Mouse (Mus musculus) liver, postnatal 0 days (tissue): ENCODE results near the gene Ggnbp2. TPM values are rescaled to one million over a fixed set of nuclear protein-coding genes. Genes with fewer than 3 reads are reported as not detected.

ENCODE experiments used
- ATAC-seq: fragments of 200-750 bp; cut with Nextera tagmentation; 2 replicates; pipeline ENCODE4 v1.8.0; 2017; ENCODE audit warnings: mild to moderate bottlenecking, moderate library complexity
- DNase-seq: peaks from one replicate; pipeline ENCODE4 v3.0.0-alpha.2; 2016
- H3K27ac ChIP-seq: fragments of 300-500 bp; sonication (generic); 2 replicates; pipeline ENCODE4 v1.5.1; 2014; ENCODE audit warnings: antibody characterized with exemption, moderate library complexity, mild to moderate bottlenecking, low read depth
- H3K27me3 ChIP-seq: fragments of 300-500 bp; sonication (generic); 2 replicates; pipeline ENCODE4 v1.6.1; 2014; ENCODE audit warnings: low read length, control low read depth, mixed read lengths; ENCODE audit not compliant: insufficient read depth
- H3K36me3 ChIP-seq: fragments of 300-500 bp; sonication (generic); replicated peaks from 2 replicates; pipeline ENCODE4 v1.6.1; 2014; ENCODE audit warnings: mild to moderate bottlenecking, control low read depth, low read length, moderate library complexity, mixed read lengths; ENCODE audit not compliant: insufficient read depth
- H3K4me1 ChIP-seq: fragments of 300-500 bp; sonication (generic); 2 replicates; pipeline ENCODE4 v1.6.1; 2014; ENCODE audit warnings: antibody characterized with exemption, mild to moderate bottlenecking, control low read depth; ENCODE audit not compliant: insufficient read depth
- H3K4me2 ChIP-seq: fragments of 300-500 bp; sonication (generic); 2 replicates; pipeline ENCODE4 v1.6.1; 2014; ENCODE audit warnings: low read depth, mild to moderate bottlenecking, low read length, moderate library complexity, mixed read lengths
- H3K4me3 ChIP-seq: fragments of 300-500 bp; sonication (generic); 2 replicates; pipeline ENCODE4 v1.5.1; 2014; ENCODE audit warnings: low read depth, low read length
- H3K9ac ChIP-seq: fragments of 300-500 bp; sonication (generic); replicated peaks from 2 replicates; pipeline ENCODE4 v1.6.1; 2014; ENCODE audit warnings: mild to moderate bottlenecking, moderate library complexity
- H3K9me3 ChIP-seq: fragments of 300-500 bp; sonication (generic); 2 replicates; pipeline ENCODE4 v1.6.1; 2016; ENCODE audit warnings: mild to moderate bottlenecking, control low read depth, low read length, mixed read lengths
- CTCF ChIP-seq: sonication (generic); IDR thresholded peaks from 2 replicates; pipeline ENCODE4 v1.5.1; 2016; ENCODE audit warnings: antibody characterized with exemption, low read depth
- EP300 ChIP-seq: IDR thresholded peaks from 2 replicates; pipeline ENCODE4 v1.6.1; 2016; ENCODE audit warnings: antibody characterized with exemption, low read depth, mild to moderate bottlenecking
- WGBS: fragments of 180-500 bp; shearing (Covaris S2); extraction: QIAGEN DNeasy Blood & Tissue Kit; methylation state at CpG from one replicate; pipeline ENCODE4 v1.1.7; 2014; ENCODE audit not compliant: insufficient replicate concordance; 5-methylcytosine and 5-hydroxymethylcytosine counted together
- polyA plus RNA-seq: library from polyadenylated mRNA; unstranded; fragments of >200 nt; fragmentation: Nextera tagmentation; extraction: Ambion mirVana; gene quantifications from 2 replicates; pipeline ENCODE4 v1.2.1, GENCODE M21; 2015

The Ggnbp2 gene
- polyA plus RNA-seq: 44.7 and 56.3 TPM in 2 replicates

DNA sequence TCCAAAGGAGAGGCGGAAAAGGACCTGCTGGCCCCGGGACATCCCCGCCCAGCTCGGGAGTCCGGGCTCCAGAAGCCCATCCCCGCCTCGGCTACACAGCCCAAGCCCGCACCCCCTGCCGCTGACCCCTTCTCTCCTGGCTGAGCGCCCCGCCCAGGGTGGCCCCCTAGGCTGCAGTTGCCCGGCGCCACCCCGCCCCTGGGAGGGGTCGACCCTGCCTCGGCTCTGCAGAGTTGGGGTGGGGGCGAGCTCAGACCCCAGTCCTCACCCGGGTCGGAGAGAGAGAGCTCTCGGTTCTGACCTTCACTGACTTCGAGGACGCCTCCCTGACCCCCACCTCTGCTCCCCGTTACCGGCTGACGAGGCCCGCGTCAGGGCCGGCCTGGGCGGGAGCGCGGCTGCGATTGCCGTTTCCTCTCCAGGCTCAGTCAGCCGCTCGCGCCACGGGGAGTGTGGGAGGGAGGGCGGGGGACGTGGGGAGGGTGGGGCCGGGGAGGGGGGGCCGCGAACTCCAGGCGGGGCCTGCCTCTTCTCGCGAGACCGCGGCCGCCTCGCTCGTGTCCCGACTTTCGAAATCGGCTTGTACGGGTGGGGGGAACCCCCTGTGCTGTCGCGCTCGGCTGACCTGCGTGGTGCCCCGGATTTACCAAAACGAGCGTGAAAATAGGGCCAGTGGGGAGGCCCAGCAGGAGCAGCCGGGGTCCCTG lies at the start of gene Ggnbp2:
Ggnbp2 (minus strand) TSS at position 481 of the 707 bp plus-strand sequence.
- Histone ChIP-seq H3K9ac (peak within 1 kb of the TSS; percentile 99), H3K4me3 (peak within 1 kb of the TSS; percentile 100), H3K4me1 (peaks cover 19% of the 10 kb centered on the region), H3K4me2 (peak within 1 kb of the TSS; percentile 80), H3K27ac (peak within 1 kb of the TSS; percentile 100), H3K9me3 (no peaks in the 10 kb centered on the region), H3K27me3 (no peaks in the 10 kb centered on the region), H3K36me3 (peaks cover 13% of the 10 kb centered on the region)
- ATAC-seq: peak; percentile 81
- WGBS: 0% methylated on average over 41 of the region's 62 CpGs
- DNase-seq: peak; percentile 96
- peak; percentile 72 for TF ChIP-seq EP300
- 0 out of 2 replicates have a peak, but pooled peaks have one; percentile 6 for TF ChIP-seq CTCF

DNA sequence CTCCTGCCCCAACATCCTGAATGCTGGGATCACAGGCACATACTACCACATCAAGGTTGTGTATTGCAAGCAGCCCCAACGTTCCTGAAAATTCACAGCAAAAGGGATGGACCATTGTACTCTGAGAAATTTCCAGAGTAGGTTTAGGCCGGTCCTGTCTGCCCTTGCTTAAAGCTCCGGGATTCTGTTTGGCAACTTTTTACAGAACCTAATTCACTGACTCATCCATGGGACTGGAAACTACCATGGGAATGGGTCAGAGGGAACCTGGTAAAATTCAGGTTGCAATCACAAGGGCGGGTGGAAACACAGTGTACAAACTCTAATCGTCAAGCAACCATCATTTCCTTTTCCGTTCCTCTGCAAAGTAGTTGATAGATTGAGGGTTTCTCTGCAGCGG lies 49.3 kb upstream of the Ggnbp2 start:
- ATAC-seq (no peak), DNase-seq (no peak)
- H3K27me3 ChIP-seq: no peaks in the 10 kb centered on the region
- H3K4me3 ChIP-seq: no peak overlapping the region
- no peaks in the 10 kb centered on the region for H3K36me3 ChIP-seq
- TF ChIP-seq EP300 (no peak), CTCF (no peak)
- no peak overlapping the region for H3K27ac ChIP-seq
- peaks cover 12% of the 10 kb centered on the region for H3K4me1 ChIP-seq
- no peak overlapping the region for H3K9ac ChIP-seq
- no peak overlapping the region for H3K4me2 ChIP-seq
- 55% methylated on average over 7 of the region's 7 CpGs for WGBS
- H3K9me3 ChIP-seq: no peaks in the 10 kb centered on the region

DNA sequence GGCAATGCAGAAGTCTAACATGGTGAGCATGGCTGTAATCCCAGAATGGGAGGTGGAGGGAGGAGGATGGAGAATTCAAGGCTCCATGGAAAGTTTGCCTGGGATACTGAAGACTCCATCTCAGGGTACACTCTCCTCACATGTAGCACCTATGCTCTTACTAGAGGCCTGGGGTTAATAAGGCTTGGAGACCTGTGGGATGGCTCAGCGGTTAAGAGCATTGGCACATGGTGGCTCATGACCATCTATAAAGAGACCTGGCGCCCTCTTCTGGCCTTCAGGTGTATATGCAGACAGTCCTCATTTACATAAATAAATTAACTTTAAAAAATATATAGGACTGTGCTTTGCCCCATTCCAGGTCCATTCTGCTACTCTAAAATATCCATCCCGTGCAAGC lies 48.7 kb upstream of the Ggnbp2 start:
- Histone ChIP-seq H3K36me3 (no peaks in the 10 kb centered on the region), H3K4me2 (no peak overlapping the region), H3K27ac (no peak overlapping the region), H3K4me1 (peaks cover 16% of the 10 kb centered on the region), H3K9me3 (no peaks in the 10 kb centered on the region), H3K4me3 (no peak overlapping the region), H3K9ac (no peak overlapping the region), H3K27me3 (no peaks in the 10 kb centered on the region)
- ATAC-seq (0 out of 2 replicates have a peak, but pooled peaks have one; percentile 18), DNase-seq (peak; percentile 61)
- 36% methylated on average over 3 of the region's 3 CpGs for WGBS
- TF ChIP-seq CTCF (peak; percentile 70), EP300 (no peak)

- DNase-seq (peak; percentile 93), ATAC-seq (peak; percentile 78)
- Histone ChIP-seq H3K9me3 (no peaks in the 10 kb centered on the region), H3K4me1 (peaks cover 16% of the 10 kb centered on the region), H3K4me2 (peak overlapping the region; percentile 58), H3K36me3 (peaks cover 3% of the 10 kb centered on the region; the same call in 1 of the 2 replicates), H3K27me3 (no peaks in the 10 kb centered on the region), H3K9ac (no peak overlapping the region), H3K4me3 (no peak overlapping the region), H3K27ac (no peak overlapping the region)
- WGBS: 7% methylated on average over 16 of the region's 16 CpGs
- TF ChIP-seq CTCF (peak; percentile 97), EP300 (no peak)
Measured at GRCm38 (mm10) chr11:84918425-84918824, 47.8 kb upstream of the Ggnbp2 start.

DNA sequence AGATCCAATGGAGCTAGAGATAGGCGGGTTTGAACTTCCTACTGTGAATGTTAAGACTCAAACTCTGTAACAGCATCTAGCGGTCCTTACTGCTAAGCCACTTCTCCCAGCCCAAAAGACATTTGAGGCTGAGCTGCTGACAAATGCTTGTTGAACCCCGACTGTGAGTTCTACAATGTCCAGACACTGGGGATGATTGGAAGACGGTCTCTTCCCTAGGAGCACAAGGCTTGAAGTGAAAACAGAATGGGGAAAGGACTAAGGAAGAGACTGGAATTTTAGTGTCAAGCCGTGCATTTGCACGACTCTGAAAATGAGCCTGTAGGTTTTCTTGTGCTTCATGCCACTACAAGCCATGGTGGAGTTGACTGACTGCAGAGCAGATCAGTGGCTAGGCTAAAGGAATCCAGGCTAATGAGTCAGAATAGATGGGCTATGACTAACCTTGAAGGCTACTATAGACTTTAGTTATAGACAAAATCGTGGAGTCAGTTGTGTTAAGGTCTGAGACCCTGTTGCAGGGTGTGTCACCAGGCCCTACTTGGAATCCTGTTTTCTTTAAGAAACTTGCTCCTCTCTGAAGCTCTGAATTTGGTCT lies 46.2 kb upstream of the Ggnbp2 start:
- TF ChIP-seq CTCF (no peak), EP300 (no peak)

GRCm38 (mm10) chr11:84916053-84916702 lies 45.6 kb upstream of the Ggnbp2 start, which contains the start of gene Znhit3:
Znhit3 (minus strand) TSS chr11:84916366.
- WGBS: 5% methylated on average over 31 of the region's 34 CpGs
- DNase-seq (peak; percentile 81), ATAC-seq (peak; percentile 91)
- no peak; the same call in 1 of the 2 replicates for TF ChIP-seq EP300
- TF ChIP-seq CTCF: no peak; the same call in 1 of the 2 replicates
- H3K4me3 ChIP-seq: peak within 1 kb of the TSS; percentile 85
- H3K4me1 ChIP-seq: peaks cover 16% of the 10 kb centered on the region
- H3K9ac ChIP-seq: peak within 1 kb of the TSS; percentile 84
- H3K27me3 ChIP-seq: no peaks in the 10 kb centered on the region
- peak within 1 kb of the TSS; percentile 89 for H3K4me2 ChIP-seq
- H3K36me3 ChIP-seq: peaks cover 14% of the 10 kb centered on the region
- H3K9me3 ChIP-seq: no peaks in the 10 kb centered on the region
- H3K27ac ChIP-seq: 0 out of 2 replicates have a peak within 1 kb of the TSS, but pooled peaks have one; percentile 35

More for the DNA sequence above, 46.2 kb upstream of the Ggnbp2 start:
- Histone ChIP-seq H3K9me3 (no peaks in the 10 kb centered on the region), H3K4me1 (peaks cover 16% of the 10 kb centered on the region), H3K4me3 (peak overlapping the region; percentile 85), H3K9ac (0 out of 2 replicates have a peak overlapping the region, but pooled peaks have one; percentile 84), H3K36me3 (peaks cover 10% of the 10 kb centered on the region), H3K27me3 (no peaks in the 10 kb centered on the region), H3K4me2 (peak overlapping the region; percentile 89), H3K27ac (no peak overlapping the region)
- no peak for DNase-seq
- no peak for ATAC-seq
- 53% methylated on average over 7 of the region's 7 CpGs for WGBS
